Mouse (Mus musculus) retina, postnatal 7 days (tissue): ENCODE measurements at regions not wholly inside any gene's neighbourhood (a gene's known extent, or its start where the extent isn't known, plus 50 kb on each side); places are given as distances from the start of the nearest gene placed in this dataset.

Experiments
- DNase-seq: peaks from one replicate; pipeline ENCODE4 v3.0.0-alpha.2; 2012; ENCODE audit warnings: low read depth, low spot score

DNA sequence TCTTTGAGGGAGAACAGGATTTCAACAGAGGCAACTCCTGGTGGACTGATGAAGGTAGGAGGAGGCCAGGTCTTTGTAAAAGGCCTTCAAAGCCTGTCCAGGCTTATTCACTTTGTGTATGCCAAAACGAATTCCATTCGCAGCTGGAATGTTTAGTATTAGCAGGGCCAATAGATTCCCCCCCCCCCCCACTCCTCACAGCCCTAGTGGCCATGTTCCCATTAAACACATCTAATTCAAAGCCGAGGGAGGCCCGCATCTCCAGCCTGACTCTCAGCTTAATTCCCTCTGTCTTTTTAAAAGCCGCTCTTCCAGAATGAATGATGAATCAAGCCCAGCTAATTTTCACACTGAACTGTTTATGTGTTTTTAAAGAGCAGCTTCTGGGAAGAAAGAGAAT is 205.5 kb downstream of the Etnk1 start:
- DNase-seq: no peak

DNA sequence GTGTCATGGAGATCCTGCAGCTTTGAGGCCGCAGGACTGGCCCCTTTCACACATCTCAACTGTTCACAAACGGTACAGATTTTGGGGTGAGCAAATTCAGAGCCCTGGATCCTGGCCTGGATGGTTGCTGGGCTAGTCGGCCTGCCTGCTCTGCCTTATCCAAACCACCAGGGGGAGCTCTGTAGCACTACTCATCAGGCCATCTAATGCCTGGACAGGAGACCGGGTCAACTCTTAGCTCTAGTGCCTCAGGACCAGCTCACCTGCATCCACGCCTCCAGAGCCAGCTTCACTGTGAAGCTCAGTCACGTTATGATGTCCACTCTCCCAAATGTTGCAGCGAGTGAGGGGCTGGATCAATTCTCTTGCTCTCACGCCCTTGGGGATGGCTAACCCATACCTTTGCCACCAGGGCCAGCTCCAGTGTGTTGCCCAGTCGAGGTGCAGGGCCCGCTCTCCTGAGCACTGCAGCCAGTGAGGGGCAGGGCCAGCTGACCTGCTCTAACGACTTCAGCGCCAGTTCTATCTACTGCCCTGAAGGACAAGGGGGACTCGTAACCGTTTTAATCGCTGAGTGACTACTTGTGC is 206.8 kb downstream of the Etnk1 start:
- peak; percentile 46 for DNase-seq

DNA sequence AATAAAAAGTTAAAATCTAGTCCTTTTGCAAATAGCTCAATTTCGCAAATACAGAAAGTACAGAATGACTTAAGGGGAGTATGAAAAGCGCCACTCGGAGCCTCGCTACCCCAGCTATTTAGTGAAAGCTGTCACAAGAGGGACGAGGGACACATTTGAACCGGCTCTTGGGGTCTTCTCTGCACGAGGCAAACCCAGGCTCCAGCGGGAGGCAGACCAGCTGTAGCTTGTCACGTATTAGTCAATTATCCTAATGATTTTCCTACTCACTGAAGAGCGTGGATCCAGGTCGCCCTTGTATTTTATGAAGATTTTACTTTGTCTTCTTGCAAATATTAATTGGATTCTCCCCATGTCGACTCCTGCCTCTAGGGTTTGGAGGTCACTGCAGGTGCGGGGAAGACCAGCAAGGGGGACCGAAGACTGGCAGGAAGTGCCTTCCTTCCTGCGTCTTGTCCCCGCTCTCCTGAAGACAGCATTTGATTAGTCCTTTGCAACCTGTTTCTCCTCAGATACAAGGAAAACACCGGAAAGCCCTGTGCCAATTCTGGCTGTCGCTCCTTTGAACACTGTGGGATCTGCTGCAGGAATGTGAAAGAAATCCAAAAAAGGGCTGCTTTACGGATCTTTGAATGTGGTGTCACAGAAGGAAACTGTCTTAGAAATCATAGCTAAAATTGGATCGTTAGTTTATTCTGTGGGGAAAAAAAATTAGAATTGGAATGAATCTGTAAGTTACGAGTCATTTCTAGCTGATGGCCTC is 209.1 kb downstream of the Etnk1 start:
- DNase-seq: no peak

DNA sequence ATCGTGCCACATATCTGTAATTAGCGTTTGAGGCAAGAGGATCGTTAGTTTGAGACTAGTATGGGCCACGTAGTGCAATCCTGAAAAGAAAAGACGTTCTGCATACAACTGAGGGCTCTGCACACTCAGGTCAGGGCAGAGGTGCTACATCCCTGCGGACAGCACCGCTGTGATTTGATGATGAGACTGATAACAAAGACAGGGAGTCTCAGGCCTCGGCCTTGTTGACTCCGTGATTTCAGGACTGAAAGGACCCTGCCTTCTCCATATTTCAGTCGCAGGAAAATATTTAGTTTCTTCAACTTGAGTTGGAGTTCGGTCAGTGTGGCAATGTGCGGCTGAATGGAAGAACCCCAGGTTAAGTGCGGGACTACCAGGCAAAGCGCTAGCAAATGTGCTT is 210.1 kb downstream of the Etnk1 start:
- no peak for DNase-seq

DNA sequence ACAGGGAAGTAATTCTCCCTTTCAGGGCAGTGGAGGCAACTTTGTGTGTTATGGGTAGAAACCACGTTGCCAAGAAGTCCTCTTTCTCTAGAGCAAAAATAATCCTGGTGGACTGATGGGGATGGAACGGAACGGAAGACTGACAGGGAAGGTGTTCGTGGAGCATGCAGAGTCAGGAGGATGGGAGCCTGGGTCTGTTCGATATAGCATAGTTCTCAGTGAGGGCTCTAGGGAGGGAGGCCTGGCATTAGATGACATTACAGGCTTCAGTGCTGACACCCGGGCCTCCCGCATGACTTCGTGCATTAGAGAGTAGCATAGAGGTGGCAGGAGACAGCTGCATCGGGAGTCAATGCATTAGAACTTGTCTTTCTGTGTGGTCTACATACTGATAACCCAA is 211.1 kb downstream of the Etnk1 start:
- DNase-seq: no peak

DNA sequence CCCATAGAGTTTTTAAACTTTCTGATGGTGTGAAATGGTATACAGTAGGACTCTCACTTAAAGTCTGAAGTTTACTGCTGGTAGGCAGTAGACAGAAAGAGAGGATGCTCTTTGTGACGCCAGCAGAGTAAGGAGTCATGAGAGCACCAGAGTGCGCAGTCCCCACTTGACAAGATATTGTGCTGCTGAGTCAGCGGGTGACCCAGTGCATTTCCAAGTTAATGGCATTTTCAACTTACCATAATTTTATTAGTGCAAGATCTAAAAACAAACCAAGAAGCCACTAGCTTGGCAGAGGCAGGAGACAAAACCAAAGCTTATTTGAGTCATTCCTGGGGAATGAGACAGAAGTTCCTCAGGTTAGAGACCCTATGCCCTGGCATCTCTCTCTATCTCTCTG is 213.5 kb downstream of the Etnk1 start:
- DNase-seq: no peak

DNA sequence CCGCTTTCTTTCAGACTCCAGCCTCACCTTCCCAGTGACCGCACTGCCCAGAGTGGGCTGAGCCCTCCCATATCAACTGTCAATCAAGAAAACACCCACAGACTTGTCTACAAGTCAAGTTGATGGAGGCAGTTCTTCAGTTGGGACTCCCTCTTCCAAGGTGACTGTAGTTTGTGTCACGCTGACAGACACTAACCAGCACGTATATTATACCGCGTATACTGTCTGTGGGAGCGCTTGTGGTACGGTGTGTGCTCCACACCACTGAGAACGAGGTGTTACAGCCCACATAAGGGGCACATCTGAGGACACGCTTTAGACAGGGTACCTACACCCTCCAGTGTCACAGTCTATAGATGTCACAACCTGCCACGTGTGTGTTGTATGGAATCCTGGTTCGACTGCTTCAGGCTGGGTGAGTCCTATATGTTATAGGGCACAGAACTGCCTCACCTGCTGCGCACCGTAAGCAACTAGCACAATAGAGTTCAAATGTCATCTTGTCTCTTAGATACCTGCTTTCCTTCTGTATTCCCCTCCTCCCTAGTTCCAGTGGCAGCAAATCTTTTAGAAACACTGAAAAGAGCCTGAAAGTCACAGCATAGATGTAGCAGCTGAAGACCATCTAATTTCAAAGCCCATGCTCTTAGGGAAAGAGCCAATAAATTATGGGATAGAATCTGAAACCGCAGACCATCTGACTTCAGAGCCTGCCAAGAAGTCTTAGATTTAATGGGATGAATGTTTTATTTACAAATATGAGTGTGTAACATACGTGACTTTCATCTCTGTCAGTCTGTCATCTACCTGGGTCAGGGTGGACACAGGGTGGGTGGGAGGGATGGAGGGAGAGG is 219.8 kb downstream of the Etnk1 start:
- no peak for DNase-seq

DNA sequence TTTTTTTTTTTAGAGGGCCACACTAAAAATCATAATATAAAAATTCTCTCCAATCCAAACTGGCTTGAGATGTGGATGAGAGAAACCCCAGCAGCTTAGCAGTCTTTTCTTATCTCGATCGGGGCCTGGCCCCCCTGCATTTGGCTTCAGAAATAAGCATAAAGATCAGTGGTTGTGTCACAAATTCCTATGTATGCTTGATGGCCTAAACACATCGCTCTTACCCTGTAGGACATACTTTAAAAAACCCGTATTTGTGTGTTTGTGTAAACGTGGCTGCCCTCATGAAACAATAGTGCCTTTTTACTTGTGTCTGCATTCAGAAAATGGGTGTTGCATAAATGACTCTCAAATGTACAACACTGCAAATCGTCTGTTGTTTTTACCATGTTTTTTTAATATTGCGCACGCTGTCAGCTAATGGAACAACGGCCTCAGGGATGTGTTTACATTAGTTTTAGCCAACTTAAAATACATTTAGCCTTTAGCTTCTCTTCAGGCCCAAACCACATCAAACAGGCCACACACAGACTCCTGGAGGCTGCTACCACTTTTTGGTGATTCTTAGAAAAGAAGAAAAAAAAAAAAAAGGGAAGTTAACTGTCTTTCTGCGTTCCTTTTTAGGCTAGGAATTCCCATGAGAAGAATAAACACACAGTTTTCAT is 226.7 kb downstream of the Etnk1 start:
- no peak for DNase-seq

DNA sequence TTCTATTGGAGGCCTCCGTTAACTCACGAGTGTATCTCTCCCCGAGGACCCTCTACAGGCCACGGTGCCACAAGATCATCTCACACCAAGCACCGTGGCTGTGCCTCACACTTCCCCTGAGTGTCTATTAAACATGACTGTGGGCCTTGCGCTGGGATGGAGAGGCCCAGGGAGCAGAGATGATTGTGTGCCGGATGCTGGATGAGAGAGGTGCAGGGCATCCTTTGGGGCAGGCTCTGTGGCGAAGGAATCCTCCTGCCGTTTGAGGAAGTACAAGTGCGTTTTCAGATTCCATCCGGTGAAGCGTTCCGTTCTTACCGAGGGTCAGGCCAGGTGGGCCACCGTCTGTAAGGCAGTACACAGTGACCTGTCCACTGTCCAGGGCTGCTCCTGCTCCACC is 227.4 kb downstream of the Etnk1 start:
- no peak for DNase-seq

DNA sequence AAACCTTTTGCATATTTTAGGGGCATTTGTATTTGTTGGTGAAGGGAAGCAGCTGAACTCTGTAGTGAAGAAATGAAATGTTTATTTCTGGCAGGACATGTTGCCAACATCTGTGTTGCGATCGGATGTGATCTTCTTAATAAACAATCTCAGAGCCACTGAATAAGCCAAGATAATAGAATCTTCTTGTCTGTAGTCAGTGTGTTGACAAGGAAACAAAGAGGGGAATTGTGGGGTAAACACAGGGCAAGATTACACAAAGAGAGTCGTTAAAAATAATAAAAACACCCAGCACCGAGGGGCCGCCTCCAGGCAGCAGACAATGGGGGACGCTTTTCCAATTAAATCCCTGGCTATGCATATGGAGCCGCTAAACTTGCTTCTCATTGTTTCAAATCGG is 234.4 kb downstream of the Etnk1 start:
- DNase-seq: no peak

DNA sequence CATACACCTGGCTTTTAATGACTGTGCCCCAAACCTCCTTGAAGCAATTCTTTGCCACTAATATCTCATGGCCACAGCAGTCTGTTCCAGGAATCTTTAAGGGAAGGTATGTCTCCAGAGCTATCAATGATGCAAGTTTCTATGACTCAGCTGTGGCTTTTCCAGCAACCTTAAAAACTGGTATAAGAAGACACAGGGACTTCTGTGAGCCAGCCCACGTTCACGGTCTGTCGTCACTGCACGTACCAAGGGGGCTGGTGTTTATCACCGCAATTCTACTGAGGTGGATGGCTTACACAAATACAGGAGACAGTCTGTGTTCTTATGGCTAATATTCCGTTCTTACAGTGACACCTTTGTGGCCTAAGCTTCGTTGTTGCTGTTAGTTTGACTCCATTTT is 234.9 kb downstream of the Etnk1 start:
- no peak for DNase-seq

DNA sequence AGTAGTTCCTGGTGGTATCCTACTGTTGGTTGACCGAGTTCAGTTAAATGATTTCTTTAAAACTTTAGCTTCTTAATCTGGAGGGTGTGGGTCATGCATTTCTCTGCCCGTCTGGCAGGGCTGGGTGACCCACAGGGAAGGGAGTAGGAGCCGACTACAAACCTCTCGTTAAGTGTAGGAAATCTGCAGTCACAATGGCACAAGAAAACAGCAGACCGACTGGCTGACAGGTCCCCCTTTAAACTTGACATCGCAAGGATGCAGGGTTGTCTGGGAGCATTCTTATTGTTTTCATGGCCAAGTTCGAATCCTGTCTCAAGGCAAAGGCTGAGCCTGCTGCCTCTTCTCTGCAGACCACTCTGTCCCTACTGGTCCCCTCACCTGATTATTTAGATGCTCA is 235.7 kb downstream of the Etnk1 start:
- no peak for DNase-seq

DNA sequence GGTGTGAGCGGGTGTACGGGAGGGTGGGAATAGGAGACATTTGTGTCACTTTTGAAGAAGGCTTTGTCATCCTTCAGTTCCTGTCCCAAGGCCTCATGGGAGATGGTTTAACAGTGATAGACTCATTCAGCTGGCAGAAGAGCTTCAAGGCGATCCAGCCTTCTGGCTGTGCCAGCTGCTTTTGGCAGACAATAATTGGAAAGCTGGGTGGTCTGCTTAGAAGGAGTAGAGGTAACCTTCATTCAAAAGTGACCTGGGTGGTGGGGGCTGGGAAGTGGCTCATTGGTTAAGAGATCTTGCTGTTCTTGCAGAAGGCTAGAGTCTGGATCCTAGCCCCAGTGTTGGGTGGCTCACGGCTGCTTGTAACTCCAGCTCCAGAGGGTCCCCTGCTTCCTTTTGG is 237.5 kb downstream of the Etnk1 start:
- no peak for DNase-seq

DNA sequence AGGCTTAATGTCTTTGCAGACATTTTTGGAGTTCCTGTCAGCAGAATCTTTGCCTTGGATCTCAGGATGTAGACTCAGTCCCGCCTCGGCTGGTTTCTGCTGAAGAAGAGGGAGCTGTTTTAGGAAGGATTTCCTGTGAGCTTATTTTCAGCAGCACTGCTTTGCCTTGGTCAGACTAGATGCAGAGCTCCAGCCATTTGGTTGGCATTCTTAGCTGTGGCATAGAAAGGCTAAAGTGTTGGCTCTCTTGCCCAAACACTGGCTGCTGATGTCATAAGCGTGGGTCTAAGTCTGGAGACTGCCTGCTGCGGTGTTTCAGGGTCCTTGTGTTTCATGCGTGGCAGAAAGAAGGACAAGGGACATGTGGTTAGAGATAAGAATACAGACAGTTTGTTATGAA is 245.0 kb downstream of the Etnk1 start:
- DNase-seq: no peak

DNA sequence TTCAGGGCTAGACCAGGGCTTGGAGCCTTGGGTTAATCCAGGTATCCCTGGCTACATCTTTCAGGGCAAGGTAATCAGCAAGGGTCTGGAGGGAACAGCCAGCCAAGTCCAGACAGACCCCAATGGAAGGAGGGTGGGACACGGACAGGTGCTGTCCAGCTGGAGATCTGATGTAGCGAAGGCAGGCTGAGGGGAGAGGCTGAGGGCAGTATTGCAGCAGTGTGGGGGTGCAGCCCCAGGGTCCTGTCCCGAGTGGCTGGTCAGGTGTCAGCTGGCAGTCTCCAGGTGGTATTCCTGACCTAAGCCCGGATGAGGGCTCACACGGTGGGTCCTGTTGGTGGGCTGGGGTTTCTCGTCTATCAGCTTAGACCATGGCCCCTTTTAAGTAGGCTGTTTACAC is 245.7 kb downstream of the Etnk1 start:
- DNase-seq: no peak

DNA sequence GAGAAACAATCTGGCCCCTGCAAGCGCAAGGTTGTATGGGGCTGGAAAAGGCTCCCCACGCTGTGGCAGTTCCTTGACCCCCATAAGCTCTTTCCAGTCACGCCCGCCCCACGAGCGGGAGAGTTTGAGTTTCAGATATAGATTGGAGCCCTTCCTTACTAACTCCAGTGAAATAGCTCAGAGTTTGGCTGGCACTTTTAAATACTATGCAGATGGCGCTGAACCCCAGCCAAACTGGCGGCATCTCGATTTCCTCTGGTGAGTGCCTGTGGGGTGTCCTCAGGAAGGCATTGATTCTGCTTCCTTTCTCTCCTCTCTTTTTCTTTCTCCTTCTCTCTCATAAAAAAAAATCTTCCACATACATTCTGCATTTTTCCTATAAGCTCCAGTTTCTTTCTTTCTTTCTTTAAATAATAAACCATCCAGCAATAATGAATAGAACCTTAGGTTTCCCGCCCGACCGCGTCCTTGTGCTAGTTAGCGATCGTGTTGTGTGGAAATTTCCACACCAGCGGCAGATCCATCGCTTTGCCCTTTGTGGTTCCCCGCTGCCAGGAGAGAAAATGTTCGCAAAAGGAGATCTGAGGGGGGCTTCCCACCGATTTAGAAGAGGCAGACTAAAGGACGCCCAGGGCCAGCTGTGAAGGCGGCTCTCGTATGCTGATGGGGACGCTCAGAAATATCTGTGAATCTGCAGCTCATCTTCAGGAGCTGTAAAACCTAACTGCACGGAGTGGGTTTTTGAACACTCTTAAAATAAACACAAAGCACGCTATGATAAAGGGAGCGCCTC is 247.8 kb downstream of the Etnk1 start:
- DNase-seq: no peak

DNA sequence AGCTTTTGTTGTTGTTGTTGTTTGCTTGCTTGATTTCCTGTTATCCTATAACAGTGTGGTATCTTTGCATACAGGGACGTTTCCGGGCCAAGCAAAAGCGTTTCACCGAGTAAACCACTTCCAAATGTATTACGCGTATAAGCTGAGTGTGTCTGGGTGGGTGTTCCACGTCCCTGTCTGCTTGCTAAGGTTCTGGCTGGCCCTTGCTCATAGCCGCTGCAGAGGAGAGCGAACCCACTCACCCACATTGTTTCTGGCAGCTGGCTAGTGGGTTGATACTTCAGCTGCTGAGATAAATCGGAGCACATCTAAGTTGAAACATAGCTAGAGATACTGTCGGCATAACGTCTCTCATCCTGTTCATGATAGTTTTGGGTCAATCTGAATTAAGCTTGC is 248.4 kb downstream of the Etnk1 start:
- DNase-seq: no peak

DNA sequence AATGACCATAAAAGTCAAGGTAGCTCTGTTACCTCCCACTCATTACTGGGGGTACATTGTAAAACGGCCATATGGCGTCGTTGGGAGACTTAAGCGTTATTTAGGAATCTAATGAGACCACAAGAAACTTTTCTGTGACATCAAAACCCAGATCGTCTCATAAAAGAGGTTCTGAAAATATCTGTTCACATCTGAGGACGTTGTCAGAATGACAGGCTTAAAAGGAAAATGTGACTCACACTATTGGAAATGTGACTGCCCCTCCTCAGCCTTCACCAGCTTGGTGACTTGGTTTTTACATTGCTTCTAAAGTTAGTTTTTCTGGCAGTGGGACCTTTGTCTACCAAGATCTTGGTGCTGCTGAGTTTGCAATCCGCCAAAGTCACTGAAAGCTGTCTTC is 252.9 kb downstream of the Etnk1 start:
- DNase-seq: no peak

DNA sequence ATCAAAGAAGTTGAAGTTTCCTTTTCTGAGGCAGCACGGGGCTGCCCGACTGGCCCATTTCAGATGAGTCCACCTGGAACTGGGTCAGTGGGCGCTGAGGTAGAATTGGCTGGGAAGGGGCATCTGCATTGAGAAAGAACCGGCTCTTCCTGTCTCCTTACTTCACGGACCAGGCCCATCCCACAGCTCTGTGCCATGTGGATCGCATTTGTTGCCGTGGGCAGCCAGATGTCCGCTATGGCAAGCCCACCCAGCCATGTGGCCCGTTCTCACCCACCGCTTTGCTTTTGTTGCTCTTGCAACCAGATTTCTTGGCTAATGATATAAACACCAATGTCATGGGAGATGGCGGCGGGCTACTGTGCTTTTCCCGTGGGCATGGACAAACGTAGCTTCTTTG is 256.0 kb downstream of the Etnk1 start:
- no peak for DNase-seq

DNA sequence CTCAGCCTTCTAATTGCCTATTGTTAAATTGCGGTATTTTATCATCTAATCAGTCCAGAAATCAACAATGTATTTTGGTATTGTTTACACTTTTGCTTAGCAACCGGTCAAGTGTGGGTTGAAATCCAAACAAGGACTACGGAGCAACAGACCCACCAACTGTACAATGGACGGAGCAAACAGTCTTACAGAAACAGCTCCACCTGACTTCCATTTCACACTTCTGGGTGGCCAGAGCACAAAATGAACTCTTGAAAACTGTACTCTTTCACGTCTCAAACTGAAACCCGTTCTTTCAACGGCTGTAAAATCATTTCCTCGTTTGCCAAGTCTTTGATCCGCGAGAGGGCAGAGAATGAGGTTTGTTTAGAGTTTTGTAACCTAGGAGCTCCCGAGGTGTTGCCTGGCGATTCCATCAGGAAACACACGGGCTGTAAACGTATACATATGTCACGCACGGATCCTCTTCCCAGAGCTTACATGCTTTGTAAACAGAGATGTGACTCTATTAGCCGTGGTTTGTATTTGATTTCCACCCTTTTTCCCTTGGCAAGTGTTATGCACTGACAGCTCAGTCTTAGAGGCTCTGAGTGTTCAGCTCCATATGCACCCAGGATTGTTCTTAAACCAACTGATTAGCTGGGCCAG is 258.3 kb downstream of the Etnk1 start:
- DNase-seq: no peak

DNA sequence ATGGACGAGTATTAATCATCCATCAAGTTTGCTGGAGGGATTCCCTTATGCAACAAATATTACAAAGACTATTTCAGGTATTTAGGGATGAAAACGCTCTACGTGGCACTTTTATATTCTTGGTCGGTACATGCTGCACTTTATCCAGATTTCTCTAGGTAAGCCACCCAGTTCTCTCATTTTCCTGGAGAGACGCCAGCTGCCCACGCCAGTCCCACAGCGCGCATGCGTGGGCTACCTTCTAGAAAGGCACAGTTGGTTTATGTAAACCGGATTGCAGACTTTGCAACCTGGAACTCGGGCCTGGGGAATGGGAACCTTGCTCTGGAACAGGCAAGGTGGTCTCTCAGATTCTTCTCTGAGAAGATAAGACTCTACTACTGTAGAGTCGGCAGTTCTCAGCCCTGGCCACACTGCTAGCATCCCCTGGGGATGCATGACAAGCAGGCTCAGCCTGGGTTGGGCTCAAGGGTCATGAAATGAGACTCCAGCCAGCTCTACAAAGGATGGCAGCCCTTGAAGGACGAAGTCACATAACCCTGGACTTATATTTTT is 265.0 kb downstream of the Etnk1 start:
- no peak for DNase-seq
